Mouse (Mus musculus): Measurements from ENCODE around the gene Cox17. TPM values are rescaled to one million over a fixed set of nuclear protein-coding genes. Genes with fewer than 3 reads are reported as not detected.

Gene Cox17
- polyA plus RNA-seq, 1 experiment from 2014 or later = 287 TPM

- 53% methylated on average over 8 of the region's 8 CpGs for WGBS
- Histone ChIP-seq H3K4me1 (peaks cover 53% of the 10 kb centered on the region), H3K9me3 (no peaks in the 10 kb centered on the region), H3K27ac (peak overlapping the region; percentile 66; the same call in 1 of the 2 replicates), H3K36me3 (peaks cover 64% of the 10 kb centered on the region), H3K4me3 (peak overlapping the region; percentile 34), H3K27me3 (ENCODE audit: insufficient read depth, poor library complexity, severe bottlenecking) (no peaks in the 10 kb centered on the region)
- DNase-seq (ENCODE audit: low spot score) = peak; percentile 74
Observed at GRCm38 (mm10) chr16:38376841-38377249, 30.1 kb downstream of the Cox17 start.

- no peaks in the 10 kb centered on the region for H3K27me3 ChIP-seq (ENCODE audit: insufficient read depth, poor library complexity, severe bottlenecking)
- no peak overlapping the region for H3K27ac ChIP-seq
- H3K4me1 ChIP-seq = peaks cover 49% of the 10 kb centered on the region
- WGBS = 75% methylated on average over 6 of the region's 6 CpGs
- peak; percentile 70 for DNase-seq (ENCODE audit: low spot score)
- H3K9me3 ChIP-seq = no peaks in the 10 kb centered on the region
- H3K4me3 ChIP-seq = no peak overlapping the region
- peaks cover 61% of the 10 kb centered on the region for H3K36me3 ChIP-seq
Observed at GRCm38 (mm10) chr16:38377546-38377945, 30.8 kb downstream of the Cox17 start.

DNA sequence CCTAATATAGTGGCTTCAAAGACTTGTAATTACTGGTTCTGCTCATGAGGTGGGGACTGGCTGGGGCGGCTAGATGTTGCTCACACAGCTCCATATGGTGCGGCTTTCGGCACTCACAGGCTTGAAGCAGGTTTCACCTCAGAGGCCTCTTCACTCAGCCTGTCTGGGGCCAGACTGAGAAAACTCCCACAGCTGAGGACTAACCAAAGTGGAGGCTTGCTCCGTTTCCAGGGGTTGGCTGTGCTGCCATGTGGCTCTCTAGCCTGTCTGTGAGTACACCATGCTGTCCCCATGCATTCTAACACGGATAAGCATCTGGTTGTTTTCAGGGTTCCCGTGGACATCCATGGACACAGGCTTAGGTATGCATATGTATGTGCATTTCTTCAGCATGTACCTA, 31.8 kb downstream of the Cox17 start:
- DNase-seq (ENCODE audit: low spot score) = peak; percentile 75
- Histone ChIP-seq H3K4me3 (no peak overlapping the region), H3K27ac (no peak overlapping the region), H3K36me3 (peaks cover 53% of the 10 kb centered on the region), H3K27me3 (ENCODE audit: insufficient read depth, poor library complexity, severe bottlenecking) (no peaks in the 10 kb centered on the region), H3K9me3 (no peaks in the 10 kb centered on the region), H3K4me1 (peaks cover 40% of the 10 kb centered on the region)
- WGBS = 79% methylated on average over 6 of the region's 6 CpGs

DNA sequence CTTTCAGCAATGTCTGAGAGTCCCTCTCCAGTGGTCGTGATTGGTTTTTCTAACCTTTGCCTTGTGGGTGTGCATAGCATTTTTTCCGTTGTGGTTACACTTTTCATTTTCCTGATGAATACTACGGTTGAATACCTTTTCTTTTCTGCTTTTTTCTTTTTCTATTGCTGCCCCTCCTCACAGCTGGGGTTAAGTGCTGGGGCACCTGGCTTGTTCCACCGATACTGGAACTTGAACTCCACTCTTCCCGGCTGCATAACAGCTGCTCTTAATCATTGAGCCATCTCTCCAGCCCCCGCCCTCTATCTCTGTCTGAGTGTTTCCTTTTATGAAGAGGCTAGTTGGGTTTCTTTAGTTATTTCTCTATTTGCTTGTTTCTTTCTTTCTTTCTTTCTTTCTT, 32.3 kb downstream of the Cox17 start:
- 53% methylated on average over 6 of the region's 6 CpGs for WGBS
- H3K36me3 ChIP-seq = peaks cover 48% of the 10 kb centered on the region
- peaks cover 35% of the 10 kb centered on the region for H3K4me1 ChIP-seq
- peak; percentile 69 for DNase-seq (ENCODE audit: low spot score)
- no peaks in the 10 kb centered on the region for H3K9me3 ChIP-seq
- no peak overlapping the region for H3K4me3 ChIP-seq
- no peak overlapping the region for H3K27ac ChIP-seq
- H3K27me3 ChIP-seq (ENCODE audit: insufficient read depth, poor library complexity, severe bottlenecking) = no peaks in the 10 kb centered on the region

DNA sequence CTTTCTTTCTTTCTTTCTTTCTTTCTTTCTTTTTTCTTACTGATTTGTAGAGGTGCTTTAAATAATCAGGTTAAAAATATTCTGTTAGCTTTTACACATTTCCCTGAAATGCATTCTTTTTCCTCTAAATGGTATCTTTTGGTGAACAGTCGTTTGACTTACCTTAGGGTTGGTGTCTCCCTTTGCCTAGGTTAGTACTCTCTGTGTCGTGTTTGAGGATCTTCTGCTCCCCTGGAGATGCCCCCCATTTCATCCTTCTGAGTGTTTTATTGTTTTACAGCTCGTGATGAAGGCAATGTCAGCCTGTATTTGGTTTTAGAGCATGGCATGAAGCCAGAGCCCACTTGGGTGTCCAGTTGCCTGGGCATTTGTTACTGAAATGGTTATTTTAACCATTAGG, 32.7 kb downstream of the Cox17 start:
- peak; percentile 62 for DNase-seq (ENCODE audit: low spot score)
- Histone ChIP-seq H3K36me3 (peaks cover 44% of the 10 kb centered on the region), H3K4me1 (peaks cover 31% of the 10 kb centered on the region), H3K4me3 (no peak overlapping the region), H3K9me3 (no peaks in the 10 kb centered on the region), H3K27me3 (ENCODE audit: insufficient read depth, poor library complexity, severe bottlenecking) (no peaks in the 10 kb centered on the region), H3K27ac (no peak overlapping the region)
- 62% methylated on average over 3 of the region's 3 CpGs for WGBS

DNA sequence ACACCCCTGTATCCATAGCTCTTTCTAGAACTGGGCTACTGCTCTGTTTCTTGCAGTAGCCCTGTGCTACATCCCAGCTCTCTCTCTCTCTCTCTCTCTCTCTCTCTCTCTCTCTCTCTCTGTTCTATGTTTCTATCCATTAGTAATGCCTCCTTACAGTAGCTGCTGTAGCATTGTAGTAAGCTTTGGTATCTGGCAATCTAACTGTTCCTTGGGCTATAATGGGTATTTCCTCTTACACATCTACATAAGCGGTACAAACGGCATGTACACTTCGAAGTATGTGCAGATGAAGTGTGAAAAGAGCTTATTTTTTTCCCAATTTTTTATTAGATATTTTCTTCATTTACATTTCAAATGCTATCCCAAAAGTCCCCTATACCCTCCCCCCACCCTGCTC, 33.1 kb downstream of the Cox17 start:
- Histone ChIP-seq H3K27me3 (ENCODE audit: insufficient read depth, poor library complexity, severe bottlenecking) (no peaks in the 10 kb centered on the region), H3K27ac (no peak overlapping the region), H3K4me3 (no peak overlapping the region), H3K9me3 (no peaks in the 10 kb centered on the region), H3K4me1 (peaks cover 27% of the 10 kb centered on the region), H3K36me3 (peaks cover 39% of the 10 kb centered on the region)
- DNase-seq (ENCODE audit: low spot score) = no peak
- WGBS = 90% methylated on average over 3 of the region's 3 CpGs

DNA sequence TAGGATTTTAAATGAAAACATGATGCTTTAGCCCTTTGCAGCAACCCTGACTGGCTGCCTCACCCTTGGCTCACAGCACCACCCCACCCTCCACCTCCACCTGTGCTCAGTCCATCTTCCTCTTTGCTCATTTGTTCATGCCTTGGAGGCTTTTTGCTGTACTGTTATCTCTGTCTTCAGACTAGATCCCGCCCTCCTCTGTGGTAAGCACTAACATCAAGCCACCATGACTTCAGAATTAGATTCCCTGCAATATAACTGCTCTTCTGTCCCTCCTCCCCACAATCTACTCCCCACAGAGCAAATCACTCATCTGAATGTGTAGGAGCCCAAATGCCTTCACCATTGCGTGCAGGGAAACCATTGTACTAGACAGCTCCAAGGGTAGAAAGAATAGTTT, 36.9 kb downstream of the Cox17 start:
- H3K27me3 ChIP-seq (ENCODE audit: insufficient read depth, poor library complexity, severe bottlenecking) = no peaks in the 10 kb centered on the region
- no peak overlapping the region for H3K4me3 ChIP-seq
- H3K4me1 ChIP-seq = peaks cover 2% of the 10 kb centered on the region; the same call in 1 of the 2 replicates
- H3K36me3 ChIP-seq = peaks cover 4% of the 10 kb centered on the region
- no peak overlapping the region for H3K27ac ChIP-seq
- 78% methylated on average over 2 of the region's 2 CpGs for WGBS
- no peaks in the 10 kb centered on the region for H3K9me3 ChIP-seq
- no peak for DNase-seq (ENCODE audit: low spot score)

GRCm38 (mm10) chr16:38385184-38385634, 38.4 kb downstream of the Cox17 start:
- peak; percentile 69 for DNase-seq (ENCODE audit: low spot score)
- no peaks in the 10 kb centered on the region for H3K9me3 ChIP-seq
- H3K27me3 ChIP-seq (ENCODE audit: insufficient read depth, poor library complexity, severe bottlenecking) = no peaks in the 10 kb centered on the region
- WGBS = 86% methylated on average over 6 of the region's 6 CpGs
- no peaks in the 10 kb centered on the region for H3K36me3 ChIP-seq
- H3K27ac ChIP-seq = no peak overlapping the region
- H3K4me3 ChIP-seq = no peak overlapping the region
- no peaks in the 10 kb centered on the region for H3K4me1 ChIP-seq

- Histone ChIP-seq H3K36me3 (no peaks in the 10 kb centered on the region), H3K9me3 (no peaks in the 10 kb centered on the region), H3K27ac (no peak overlapping the region), H3K4me3 (no peak overlapping the region), H3K4me1 (no peaks in the 10 kb centered on the region), H3K27me3 (ENCODE audit: insufficient read depth, poor library complexity, severe bottlenecking) (no peaks in the 10 kb centered on the region)
- DNase-seq (ENCODE audit: low spot score) = no peak
- 91% methylated on average over 4 of the region's 4 CpGs for WGBS
Observed at GRCm38 (mm10) chr16:38385700-38386099, 38.9 kb downstream of the Cox17 start.

GRCm38 (mm10) chr16:38387389-38387788, 40.6 kb downstream of the Cox17 start:
- 75% methylated on average over 6 of the region's 6 CpGs for WGBS
- Histone ChIP-seq H3K27me3 (ENCODE audit: insufficient read depth, poor library complexity, severe bottlenecking) (no peaks in the 10 kb centered on the region), H3K9me3 (no peaks in the 10 kb centered on the region), H3K4me1 (no peaks in the 10 kb centered on the region), H3K27ac (no peak overlapping the region), H3K36me3 (no peaks in the 10 kb centered on the region), H3K4me3 (no peak overlapping the region)
- no peak for DNase-seq (ENCODE audit: low spot score)

- no peak overlapping the region for H3K27ac ChIP-seq
- no peaks in the 10 kb centered on the region for H3K9me3 ChIP-seq
- WGBS = 65% methylated on average over 6 of the region's 6 CpGs
- H3K27me3 ChIP-seq (ENCODE audit: insufficient read depth, poor library complexity, severe bottlenecking) = no peaks in the 10 kb centered on the region
- H3K4me3 ChIP-seq = no peak overlapping the region
- H3K36me3 ChIP-seq = no peaks in the 10 kb centered on the region
- H3K4me1 ChIP-seq = no peaks in the 10 kb centered on the region
- DNase-seq (ENCODE audit: low spot score) = no peak
Observed at GRCm38 (mm10) chr16:38388757-38389156, 42.0 kb downstream of the Cox17 start.

DNA sequence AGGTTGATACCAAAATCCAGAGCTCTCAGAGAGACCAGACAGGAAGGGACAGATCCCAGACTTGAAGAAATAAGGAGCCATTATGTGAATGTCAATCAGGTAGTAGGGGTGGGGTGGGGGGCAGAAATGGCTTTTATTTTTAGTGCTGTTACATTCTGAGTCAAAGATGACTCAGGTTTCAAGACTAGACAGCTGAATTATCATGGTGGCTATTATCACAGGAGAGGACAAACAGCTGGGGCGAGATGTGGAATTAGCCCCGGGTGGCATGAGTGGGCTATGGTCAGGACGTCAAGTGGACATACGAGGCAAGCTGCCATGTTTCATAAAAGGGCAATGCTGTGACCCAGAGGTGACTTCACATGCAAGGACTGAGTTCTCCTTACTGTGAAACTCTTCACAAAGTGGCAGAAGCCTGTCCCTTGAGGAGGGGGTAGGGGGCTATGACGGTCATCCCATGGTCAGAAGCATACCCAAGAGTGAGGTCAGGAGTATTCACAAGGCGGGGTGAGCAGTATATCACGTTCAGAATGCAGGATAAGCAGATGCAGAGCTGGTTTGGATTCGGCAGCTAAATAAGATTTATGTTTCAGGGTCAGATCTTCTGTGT, 42.6 kb downstream of the Cox17 start:
- H3K27ac ChIP-seq = no peak overlapping the region
- WGBS = 83% methylated on average over 8 of the region's 8 CpGs
- no peaks in the 10 kb centered on the region for H3K9me3 ChIP-seq

DNA sequence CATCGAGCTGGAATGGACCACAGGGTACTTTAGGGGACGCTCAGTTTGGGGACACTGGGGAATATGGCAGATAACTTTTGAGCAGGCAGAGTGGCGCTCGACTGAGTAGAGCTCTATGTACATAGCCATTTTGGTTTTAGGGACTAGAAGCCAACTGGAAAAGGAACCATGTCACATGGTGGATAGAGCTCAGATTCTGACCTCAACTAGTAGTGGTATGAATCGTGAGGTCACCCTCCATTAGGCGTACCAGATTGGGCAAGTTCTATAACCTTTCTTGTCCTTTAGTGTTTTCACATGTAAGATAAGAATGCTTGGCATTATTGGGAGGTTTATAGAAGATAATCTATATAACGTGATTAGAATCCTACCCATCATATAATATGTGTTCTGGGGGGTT, 43.5 kb downstream of the Cox17 start:
- H3K4me1 ChIP-seq = no peaks in the 10 kb centered on the region; the same call in 1 of the 2 replicates

More for the DNA sequence above, 42.6 kb downstream of the Cox17 start:
- no peaks in the 10 kb centered on the region for H3K36me3 ChIP-seq
- no peak for DNase-seq (ENCODE audit: low spot score)
- no peak overlapping the region for H3K4me3 ChIP-seq
- H3K4me1 ChIP-seq = no peaks in the 10 kb centered on the region; the same call in 1 of the 2 replicates
- no peaks in the 10 kb centered on the region for H3K27me3 ChIP-seq (ENCODE audit: insufficient read depth, poor library complexity, severe bottlenecking)

More for the DNA sequence above, 43.5 kb downstream of the Cox17 start:
- Histone ChIP-seq H3K36me3 (no peaks in the 10 kb centered on the region), H3K27me3 (ENCODE audit: insufficient read depth, poor library complexity, severe bottlenecking) (no peaks in the 10 kb centered on the region), H3K4me3 (no peak overlapping the region), H3K9me3 (no peaks in the 10 kb centered on the region), H3K27ac (no peak overlapping the region)
- no peak for DNase-seq (ENCODE audit: low spot score)
- 89% methylated on average over 7 of the region's 7 CpGs for WGBS

Measured in heart, embryonic 10.5 days (tissue).